Mouse (Mus musculus): ENCODE results near the gene Col4a3. TPM values are rescaled to one million over a fixed set of nuclear protein-coding genes. Genes with fewer than 3 reads are reported as not detected.

Gene Col4a3
- total RNA-seq, 2 experiments from 2014 or later = 1.0 to 1.3 TPM

- no peak for DNase-seq
Observed at GRCm38 (mm10) chr1:82771022-82771586, 184.4 kb downstream of the Col4a3 start, which contains the start of gene Gm47791. TSS of gene Gm47791 (minus strand) at chr1:82771243.

Other genes with a start within 250 kb of the Col4a3 start
- 1 to 10 TPM; 1.6 to 1.7 TPM for gene Col4a4, start 72 bp upstream of the Col4a3 start, total RNA-seq (2021)
- 100 to 1,000 TPM; 121 to 123 TPM for gene Mff, start 138.0 kb downstream of the Col4a3 start, total RNA-seq (2021)
- not detected for gene Tm4sf20, start 181.5 kb downstream of the Col4a3 start, total RNA-seq (2021)
- gene Gm47791, start 184.3 kb downstream of the Col4a3 start, total RNA-seq (2021) = not detected

Data from gastrocnemius, postnatal 25 days (tissue).